Mouse (Mus musculus): ENCODE measurements around the gene Prr22.
A peak's percentile ranks its signal among the peaks of the same experiment; 100 is the strongest.

Gene Prr22

GRCm38 (mm10) chr17:56810245-56810644, 40.2 kb downstream of the Prr22 start:
- DNase-seq, result peak in 1 of 2 experiments; percentile 31

- DNase-seq, result no peak
Measured at GRCm38 (mm10) chr17:56814316-56815056, 44.4 kb downstream of the Prr22 start.

GRCm38 (mm10) chr17:56815057-56815345, 45.0 kb downstream of the Prr22 start:
- no peak for DNase-seq

- DNase-seq, result no peak
Measured at GRCm38 (mm10) chr17:56818067-56818636, 48.1 kb downstream of the Prr22 start.

- DNase-seq, result no peak
Measured at GRCm38 (mm10) chr17:56819032-56819545, 49.0 kb downstream of the Prr22 start.

- DNase-seq, result peak; percentile 50 to 64
Measured at GRCm38 (mm10) chr17:56819694-56820111, 49.7 kb downstream of the Prr22 start.

All from thymus, postnatal 36 days (tissue).